Mouse (Mus musculus) forebrain, embryonic 10.5 days (tissue): Measurements from ENCODE around the gene Itih4. TPM values are rescaled to one million over a fixed set of nuclear protein-coding genes. Genes with fewer than 3 reads are reported as not detected.

Source experiments
- DNase-seq: peaks from one replicate; pipeline ENCODE4 v3.0.0-alpha.2; 2017; ENCODE audit warnings: low spot score; ENCODE audit errors: extremely low spot score
- H3K27ac ChIP-seq: fragments of 300-500 bp; sonication (generic); 2 replicates; pipeline ENCODE4 v1.5.1; 2016; ENCODE audit warnings: mild to moderate bottlenecking
- H3K27me3 ChIP-seq: fragments of 300-500 bp; sonication (generic); 2 replicates; pipeline ENCODE4 v1.6.1; 2016; ENCODE audit warnings: mild to moderate bottlenecking; ENCODE audit not compliant: poor library complexity, severe bottlenecking
- H3K36me3 ChIP-seq: fragments of 300-500 bp; sonication (generic); replicated peaks from 2 replicates; pipeline ENCODE4 v1.6.1; 2016; ENCODE audit warnings: mild to moderate bottlenecking, moderate library complexity
- H3K4me1 ChIP-seq: fragments of 300-500 bp; sonication (generic); 2 replicates; pipeline ENCODE4 v1.6.1; 2016
- H3K4me3 ChIP-seq: fragments of 300-500 bp; sonication (generic); 2 replicates; pipeline ENCODE4 v1.5.1; 2016; ENCODE audit warnings: mild to moderate bottlenecking, moderate library complexity
- H3K9me3 ChIP-seq: fragments of 300-500 bp; sonication (generic); 2 replicates; pipeline ENCODE4 v1.6.1; 2016; ENCODE audit warnings: mild to moderate bottlenecking, moderate library complexity
- WGBS: fragments of 180-500 bp; shearing (Covaris S2); methylation state at CpG from one replicate; pipeline ENCODE4 v1.1.7; 2016; 5-methylcytosine and 5-hydroxymethylcytosine counted together
- polyA plus RNA-seq: library from polyadenylated mRNA; unstranded; fragments of >200 nt; fragmentation: Nextera tagmentation; extraction: Ambion mirVana; gene quantifications from 2 replicates; pipeline ENCODE4 v1.2.1, GENCODE M21; 2016

Itih4 gene
- polyA plus RNA-seq, 1 experiment from 2014 or later = not detected

DNA sequence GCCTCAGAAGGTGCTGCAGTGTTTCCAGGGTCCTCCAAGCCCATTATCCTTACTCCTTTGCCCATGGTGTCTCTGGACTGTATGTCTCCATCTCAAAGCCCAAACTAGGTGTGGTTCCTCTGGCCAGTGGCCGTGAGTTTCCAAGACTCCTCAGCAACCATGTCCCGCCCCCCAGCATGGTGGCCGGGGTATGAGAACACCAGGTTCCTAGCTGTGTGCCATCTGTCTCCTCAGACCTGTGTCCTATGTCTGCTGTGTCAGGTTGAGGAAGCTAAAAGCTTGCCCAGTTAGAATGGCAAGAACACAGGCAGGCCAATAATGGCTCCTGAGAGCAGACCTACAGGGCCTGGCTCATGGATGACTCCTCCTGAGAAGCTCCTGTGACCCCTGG is 4.6 kb upstream of the Itih4 start:
- Histone ChIP-seq H3K27ac (no peak overlapping the region), H3K36me3 (peaks cover 16% of the 10 kb centered on the region; the same call in 1 of the 2 replicates), H3K9me3 (no peaks in the 10 kb centered on the region), H3K4me3 (no peak overlapping the region), H3K4me1 (peaks cover 14% of the 10 kb centered on the region), H3K27me3 (no peaks in the 10 kb centered on the region)
- 88% methylated on average over 3 of the region's 3 CpGs for WGBS
- no peak for DNase-seq

GRCm38 (mm10) chr14:30885298-30885697 is 978 bp upstream of the Itih4 start:
- H3K4me1 ChIP-seq = peaks cover 7% of the 10 kb centered on the region
- H3K9me3 ChIP-seq = no peaks in the 10 kb centered on the region
- H3K27ac ChIP-seq = no peak overlapping the region
- no peaks in the 10 kb centered on the region for H3K36me3 ChIP-seq
- H3K4me3 ChIP-seq = no peak overlapping the region
- H3K27me3 ChIP-seq = no peaks in the 10 kb centered on the region
- no peak for DNase-seq
- WGBS = 25% methylated on average over 3 of the region's 3 CpGs

GRCm38 (mm10) chr14:30888271-30888732 is 2.0 kb downstream of the Itih4 start:
- 31% methylated on average over 8 of the region's 9 CpGs for WGBS

DNA sequence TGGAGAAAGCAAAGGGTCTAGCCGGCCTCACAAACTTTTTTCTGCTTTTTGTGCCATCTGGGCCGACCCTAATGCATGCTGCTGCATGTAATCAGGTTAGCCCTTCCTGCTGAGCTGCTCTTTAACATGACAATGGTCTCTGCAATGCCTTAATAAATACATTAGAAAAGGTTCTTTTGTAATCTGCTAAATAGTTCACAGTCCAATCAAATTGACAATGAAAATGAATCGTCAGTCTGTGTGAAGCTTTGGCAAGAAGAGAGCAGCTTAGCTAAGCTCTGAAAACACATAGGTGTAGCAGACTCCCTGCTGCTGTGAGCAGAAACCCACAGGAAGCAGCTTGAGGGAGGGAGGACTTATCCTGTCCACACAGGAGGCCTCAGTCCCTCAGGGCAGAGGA is 13.7 kb downstream of the Itih4 start:
- Histone ChIP-seq H3K4me1 (no peaks in the 10 kb centered on the region; the same call in 1 of the 2 replicates), H3K27me3 (no peaks in the 10 kb centered on the region), H3K4me3 (no peak overlapping the region), H3K27ac (no peak overlapping the region), H3K9me3 (peaks cover 6% of the 10 kb centered on the region), H3K36me3 (no peaks in the 10 kb centered on the region)
- DNase-seq = no peak
- 43% methylated on average over 3 of the region's 3 CpGs for WGBS

More at GRCm38 (mm10) chr14:30888271-30888732, 2.0 kb downstream of the Itih4 start:
- Histone ChIP-seq H3K9me3 (no peaks in the 10 kb centered on the region), H3K4me3 (no peak overlapping the region), H3K36me3 (no peaks in the 10 kb centered on the region), H3K4me1 (peaks cover 6% of the 10 kb centered on the region), H3K27ac (no peak overlapping the region), H3K27me3 (no peaks in the 10 kb centered on the region)
- no peak for DNase-seq

- no peak overlapping the region for H3K27ac ChIP-seq
- WGBS = 93% methylated on average over 5 of the region's 5 CpGs
- no peaks in the 10 kb centered on the region for H3K36me3 ChIP-seq
- no peak for DNase-seq
- H3K27me3 ChIP-seq = no peaks in the 10 kb centered on the region
- H3K9me3 ChIP-seq = peaks cover 6% of the 10 kb centered on the region
- no peak overlapping the region for H3K4me3 ChIP-seq
- no peaks in the 10 kb centered on the region for H3K4me1 ChIP-seq
Measured at GRCm38 (mm10) chr14:30902628-30903027, 16.4 kb downstream of the Itih4 start.

DNA sequence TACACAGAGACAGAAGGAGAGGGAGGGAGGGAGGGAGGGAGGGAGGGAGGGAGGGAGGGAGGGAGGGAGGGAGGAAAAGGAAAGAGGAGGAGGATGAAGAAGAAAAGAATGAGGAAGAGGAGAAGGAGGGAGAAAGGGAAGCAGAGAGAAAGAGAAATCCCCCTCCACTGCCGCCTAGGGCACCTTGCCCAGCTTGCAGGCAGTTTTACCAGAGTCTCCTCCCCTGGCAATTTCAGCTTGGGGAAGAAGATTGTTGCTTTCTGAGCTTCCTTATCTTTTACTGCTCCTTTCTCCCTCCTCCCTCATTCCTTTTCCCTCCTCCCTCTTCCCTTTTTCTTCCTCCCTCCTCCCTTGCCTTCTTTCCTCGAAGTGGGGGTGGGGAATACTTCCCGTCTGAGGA is 16.8 kb downstream of the Itih4 start:
- no peaks in the 10 kb centered on the region for H3K27me3 ChIP-seq
- H3K9me3 ChIP-seq = peaks cover 6% of the 10 kb centered on the region
- WGBS = 72% methylated on average over 3 of the region's 3 CpGs
- H3K4me1 ChIP-seq = no peaks in the 10 kb centered on the region
- H3K4me3 ChIP-seq = no peak overlapping the region
- H3K27ac ChIP-seq = no peak overlapping the region
- no peak for DNase-seq
- no peaks in the 10 kb centered on the region for H3K36me3 ChIP-seq

- WGBS = 90% methylated on average over 8 of the region's 8 CpGs
- no peaks in the 10 kb centered on the region for H3K4me1 ChIP-seq
- H3K9me3 ChIP-seq = peaks cover 5% of the 10 kb centered on the region
Measured at GRCm38 (mm10) chr14:30904307-30904706, 18.0 kb downstream of the Itih4 start.

GRCm38 (mm10) chr14:30906001-30906400 is 19.7 kb downstream of the Itih4 start:
- Histone ChIP-seq H3K27ac (no peak overlapping the region), H3K36me3 (no peaks in the 10 kb centered on the region), H3K4me3 (no peak overlapping the region), H3K27me3 (no peaks in the 10 kb centered on the region), H3K4me1 (no peaks in the 10 kb centered on the region), H3K9me3 (no peaks in the 10 kb centered on the region)
- DNase-seq = no peak
- 93% methylated on average over 6 of the region's 6 CpGs for WGBS

More at GRCm38 (mm10) chr14:30904307-30904706, 18.0 kb downstream of the Itih4 start:
- Histone ChIP-seq H3K27me3 (no peaks in the 10 kb centered on the region), H3K27ac (no peak overlapping the region), H3K36me3 (no peaks in the 10 kb centered on the region), H3K4me3 (no peak overlapping the region)
- DNase-seq = no peak

GRCm38 (mm10) chr14:30907814-30908265 is 21.6 kb downstream of the Itih4 start:
- no peak overlapping the region for H3K4me3 ChIP-seq
- no peaks in the 10 kb centered on the region for H3K4me1 ChIP-seq
- no peak for DNase-seq
- WGBS = 87% methylated on average over 3 of the region's 3 CpGs
- no peaks in the 10 kb centered on the region for H3K9me3 ChIP-seq
- H3K27me3 ChIP-seq = no peaks in the 10 kb centered on the region
- H3K36me3 ChIP-seq = no peaks in the 10 kb centered on the region
- no peak overlapping the region for H3K27ac ChIP-seq

- no peak overlapping the region for H3K27ac ChIP-seq
- H3K36me3 ChIP-seq = no peaks in the 10 kb centered on the region
- no peak for DNase-seq
- no peak overlapping the region for H3K4me3 ChIP-seq
- no peaks in the 10 kb centered on the region for H3K9me3 ChIP-seq
- no peaks in the 10 kb centered on the region for H3K4me1 ChIP-seq
- 94% methylated on average over 8 of the region's 8 CpGs for WGBS
- H3K27me3 ChIP-seq = no peaks in the 10 kb centered on the region
Measured at GRCm38 (mm10) chr14:30911141-30911540, 24.9 kb downstream of the Itih4 start.

GRCm38 (mm10) chr14:30912641-30913040 is 26.4 kb downstream of the Itih4 start:
- H3K9me3 ChIP-seq = no peaks in the 10 kb centered on the region
- no peaks in the 10 kb centered on the region for H3K4me1 ChIP-seq
- WGBS = 86% methylated on average over 8 of the region's 8 CpGs
- H3K27ac ChIP-seq = no peak overlapping the region
- H3K36me3 ChIP-seq = no peaks in the 10 kb centered on the region
- no peaks in the 10 kb centered on the region for H3K27me3 ChIP-seq
- H3K4me3 ChIP-seq = no peak overlapping the region
- DNase-seq = no peak

GRCm38 (mm10) chr14:30913404-30913803 is 27.1 kb downstream of the Itih4 start:
- H3K9me3 ChIP-seq = no peaks in the 10 kb centered on the region
- DNase-seq = no peak
- no peak overlapping the region for H3K4me3 ChIP-seq
- no peaks in the 10 kb centered on the region for H3K36me3 ChIP-seq
- H3K4me1 ChIP-seq = no peaks in the 10 kb centered on the region
- no peaks in the 10 kb centered on the region for H3K27me3 ChIP-seq
- no peak overlapping the region for H3K27ac ChIP-seq
- WGBS = 84% methylated on average over 5 of the region's 5 CpGs

DNA sequence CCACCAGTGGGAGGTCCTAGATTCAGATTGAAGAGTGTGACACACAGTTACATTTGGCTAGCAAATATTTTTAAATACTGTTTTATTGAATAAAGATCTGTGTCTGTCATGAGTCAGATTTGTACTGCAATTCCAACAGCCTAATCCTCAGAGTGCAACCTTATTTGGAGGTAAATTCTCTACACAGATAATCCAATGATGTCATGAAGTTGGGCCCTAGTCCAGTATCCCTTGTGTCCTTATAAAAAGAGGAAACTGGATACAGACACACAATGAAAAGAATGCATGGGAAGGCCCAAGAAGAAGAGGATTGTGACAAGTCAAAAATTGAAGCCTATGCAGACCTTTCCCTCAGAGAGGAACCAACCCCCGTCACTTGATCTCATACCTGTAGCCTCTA is 30.2 kb downstream of the Itih4 start:
- no peaks in the 10 kb centered on the region for H3K36me3 ChIP-seq
- no peaks in the 10 kb centered on the region for H3K4me1 ChIP-seq
- WGBS = 92% methylated on average over 1 of the region's 1 CpGs
- no peaks in the 10 kb centered on the region for H3K27me3 ChIP-seq
- no peaks in the 10 kb centered on the region for H3K9me3 ChIP-seq
- no peak overlapping the region for H3K4me3 ChIP-seq
- DNase-seq = no peak
- H3K27ac ChIP-seq = no peak overlapping the region
